Mouse (Mus musculus) heart, postnatal 0 days (tissue): Measurements from ENCODE around the gene Poldip2. TPM values are rescaled to one million over a fixed set of nuclear protein-coding genes. Genes with fewer than 3 reads are reported as not detected.

Source experiments
- ATAC-seq: fragments of 200-750 bp; cut with Nextera tagmentation; 2 replicates; pipeline ENCODE4 v1.8.0; 2017; ENCODE audit warnings: low read depth, moderate number of reproducible peaks, moderate library complexity; ENCODE audit not compliant: insufficient read depth
- DNase-seq: peaks from one replicate; pipeline ENCODE4 v3.0.0-alpha.2; 2016; ENCODE audit warnings: low spot score
- H3K27ac ChIP-seq: fragments of 300-500 bp; sonication (generic); 2 replicates; pipeline ENCODE4 v1.5.1; 2014; ENCODE audit warnings: low read depth, mild to moderate bottlenecking
- H3K27me3 ChIP-seq: fragments of 300-500 bp; sonication (generic); 2 replicates; pipeline ENCODE4 v1.6.1; 2014; ENCODE audit warnings: low read length, mixed read lengths; ENCODE audit not compliant: control insufficient read depth, insufficient read depth
- H3K36me3 ChIP-seq: fragments of 300-500 bp; sonication (generic); replicated peaks from 2 replicates; pipeline ENCODE4 v1.6.1; 2014; ENCODE audit warnings: low read length, mixed read lengths; ENCODE audit not compliant: control insufficient read depth, insufficient read depth
- H3K4me1 ChIP-seq: fragments of 300-500 bp; sonication (generic); 2 replicates; pipeline ENCODE4 v1.6.1; 2014; ENCODE audit warnings: antibody characterized with exemption; ENCODE audit not compliant: control insufficient read depth, insufficient read depth
- H3K4me2 ChIP-seq: fragments of 300-500 bp; sonication (generic); 2 replicates; pipeline ENCODE4 v1.6.1; 2014; ENCODE audit warnings: low read depth, mild to moderate bottlenecking, low read length, moderate library complexity
- H3K4me3 ChIP-seq: fragments of 300-500 bp; sonication (generic); 2 replicates; pipeline ENCODE4 v1.5.1; 2014; ENCODE audit warnings: low read depth, low read length
- H3K9ac ChIP-seq: fragments of 300-500 bp; sonication (generic); replicated peaks from 2 replicates; pipeline ENCODE4 v1.6.1; 2014; ENCODE audit warnings: low read depth, low read length, mixed read lengths
- H3K9me3 ChIP-seq: fragments of 300-500 bp; sonication (generic); replicated peaks from 2 replicates; pipeline ENCODE4 v1.6.1; 2016; ENCODE audit warnings: low read length; ENCODE audit not compliant: control insufficient read depth
- CTCF ChIP-seq: IDR thresholded peaks from 2 replicates; pipeline ENCODE4 v1.5.1; 2016; ENCODE audit warnings: antibody characterized with exemption, control low read depth, low read depth
- EP300 ChIP-seq: IDR thresholded peaks from 2 replicates; pipeline ENCODE4 v1.6.1; 2016; ENCODE audit warnings: antibody characterized with exemption, low read depth
- WGBS: fragments of 180-500 bp; shearing (Covaris S2); extraction: QIAGEN DNeasy Blood & Tissue Kit; methylation state at CpG from one replicate; pipeline ENCODE4 v1.1.7; 2014; 5-methylcytosine and 5-hydroxymethylcytosine counted together
- polyA plus RNA-seq: library from polyadenylated mRNA; unstranded; fragments of >200 nt; fragmentation: Nextera tagmentation; extraction: Ambion mirVana; gene quantifications from 2 replicates; pipeline ENCODE4 v1.2.1, GENCODE M21; 2015
- total RNA-seq: library from RNA; depleted of rRNA; stranded (reverse); fragments of >200 nt; gene quantifications from 2 replicates; pipeline ENCODE4 v1.2.3, GENCODE M21; 2014; ENCODE audit warnings: low replicate concordance

The Poldip2 gene
- total and polyA plus RNA-seq, 2 experiments from 2014 or later = 214 to 225 TPM

GRCm38 (mm10) chr11:78556070-78556469 is 44.1 kb downstream of the Poldip2 start:
- peaks cover 5% of the 10 kb centered on the region; the same call in 1 of the 2 replicates for H3K9me3 ChIP-seq
- no peaks in the 10 kb centered on the region for H3K36me3 ChIP-seq
- TF ChIP-seq EP300 (no peak), CTCF (no peak)
- H3K4me3 ChIP-seq = no peak overlapping the region
- 74% methylated on average over 4 of the region's 4 CpGs for WGBS
- no peak for DNase-seq
- ATAC-seq = no peak
- no peak overlapping the region for H3K4me2 ChIP-seq
- peaks cover 7% of the 10 kb centered on the region; the same call in 1 of the 2 replicates for H3K4me1 ChIP-seq
- H3K27ac ChIP-seq = peak overlapping the region; percentile 78
- no peaks in the 10 kb centered on the region for H3K27me3 ChIP-seq
- H3K9ac ChIP-seq = no peak overlapping the region

- Histone ChIP-seq H3K4me1 (peaks cover 7% of the 10 kb centered on the region; the same call in 1 of the 2 replicates), H3K9ac (no peak overlapping the region), H3K27me3 (no peaks in the 10 kb centered on the region), H3K36me3 (no peaks in the 10 kb centered on the region), H3K27ac (no peak overlapping the region), H3K9me3 (peaks cover 5% of the 10 kb centered on the region; the same call in 1 of the 2 replicates), H3K4me3 (no peak overlapping the region), H3K4me2 (no peak overlapping the region)
- 60% methylated on average over 8 of the region's 8 CpGs for WGBS
- no peak for DNase-seq
- no peak for ATAC-seq
- TF ChIP-seq CTCF (peak; percentile 38), EP300 (no peak)
Observed at GRCm38 (mm10) chr11:78557241-78557640, 45.2 kb downstream of the Poldip2 start.

GRCm38 (mm10) chr11:78560447-78560846 is 48.5 kb downstream of the Poldip2 start:
- no peak overlapping the region for H3K4me2 ChIP-seq
- peaks cover 1% of the 10 kb centered on the region; the same call in 1 of the 2 replicates for H3K36me3 ChIP-seq
- TF ChIP-seq EP300 = no peak
- TF ChIP-seq CTCF = peak; percentile 93
- no peak overlapping the region for H3K4me3 ChIP-seq
- ATAC-seq = peak; percentile 52; the same call in 1 of the 2 replicates
- H3K9ac ChIP-seq = no peak overlapping the region
- H3K4me1 ChIP-seq = peaks cover 2% of the 10 kb centered on the region; the same call in 1 of the 2 replicates
- no peaks in the 10 kb centered on the region for H3K27me3 ChIP-seq
- peak; percentile 83 for DNase-seq
- H3K9me3 ChIP-seq = no peaks in the 10 kb centered on the region
- WGBS = 7% methylated on average over 4 of the region's 4 CpGs
- no peak overlapping the region for H3K27ac ChIP-seq

GRCm38 (mm10) chr11:78566775-78567174 is 54.8 kb downstream of the Poldip2 start:
- Histone ChIP-seq H3K4me1 (peaks cover 6% of the 10 kb centered on the region), H3K36me3 (peaks cover 25% of the 10 kb centered on the region), H3K9me3 (no peaks in the 10 kb centered on the region), H3K27ac (peak overlapping the region; percentile 79), H3K27me3 (no peaks in the 10 kb centered on the region), H3K4me3 (no peak overlapping the region), H3K4me2 (no peak overlapping the region), H3K9ac (no peak overlapping the region)
- TF ChIP-seq CTCF = no peak
- TF ChIP-seq EP300 = peak; percentile 57; the same call in 1 of the 2 replicates
- WGBS = 26% methylated on average over 6 of the region's 6 CpGs
- ATAC-seq (peak; percentile 71), DNase-seq (peak; percentile 55)

GRCm38 (mm10) chr11:78567614-78568013 is 55.6 kb downstream of the Poldip2 start:
- Histone ChIP-seq H3K27ac (no peak overlapping the region), H3K4me2 (no peak overlapping the region), H3K4me3 (no peak overlapping the region), H3K4me1 (peaks cover 6% of the 10 kb centered on the region), H3K9ac (no peak overlapping the region), H3K27me3 (no peaks in the 10 kb centered on the region), H3K36me3 (peaks cover 33% of the 10 kb centered on the region), H3K9me3 (no peaks in the 10 kb centered on the region)
- DNase-seq = no peak
- ATAC-seq = no peak
- 87% methylated on average over 6 of the region's 6 CpGs for WGBS
- TF ChIP-seq EP300 = no peak
- TF ChIP-seq CTCF = no peak

GRCm38 (mm10) chr11:78568827-78569226 is 56.8 kb downstream of the Poldip2 start:
- H3K36me3 ChIP-seq = peaks cover 42% of the 10 kb centered on the region
- H3K27ac ChIP-seq = no peak overlapping the region
- H3K4me1 ChIP-seq = peaks cover 6% of the 10 kb centered on the region
- TF ChIP-seq CTCF = no peak
- no peak for TF ChIP-seq EP300
- DNase-seq = no peak
- 74% methylated on average over 10 of the region's 10 CpGs for WGBS
- no peaks in the 10 kb centered on the region for H3K27me3 ChIP-seq
- H3K9me3 ChIP-seq = no peaks in the 10 kb centered on the region
- H3K4me2 ChIP-seq = no peak overlapping the region
- H3K9ac ChIP-seq = no peak overlapping the region
- no peak for ATAC-seq
- no peak overlapping the region for H3K4me3 ChIP-seq
